Mouse (Mus musculus): ENCODE measurements at regions not wholly inside any gene's neighbourhood (a gene's known extent, or its start where the extent isn't known, plus 50 kb on each side); places are given as distances from the start of the nearest gene placed in this dataset.

DNA sequence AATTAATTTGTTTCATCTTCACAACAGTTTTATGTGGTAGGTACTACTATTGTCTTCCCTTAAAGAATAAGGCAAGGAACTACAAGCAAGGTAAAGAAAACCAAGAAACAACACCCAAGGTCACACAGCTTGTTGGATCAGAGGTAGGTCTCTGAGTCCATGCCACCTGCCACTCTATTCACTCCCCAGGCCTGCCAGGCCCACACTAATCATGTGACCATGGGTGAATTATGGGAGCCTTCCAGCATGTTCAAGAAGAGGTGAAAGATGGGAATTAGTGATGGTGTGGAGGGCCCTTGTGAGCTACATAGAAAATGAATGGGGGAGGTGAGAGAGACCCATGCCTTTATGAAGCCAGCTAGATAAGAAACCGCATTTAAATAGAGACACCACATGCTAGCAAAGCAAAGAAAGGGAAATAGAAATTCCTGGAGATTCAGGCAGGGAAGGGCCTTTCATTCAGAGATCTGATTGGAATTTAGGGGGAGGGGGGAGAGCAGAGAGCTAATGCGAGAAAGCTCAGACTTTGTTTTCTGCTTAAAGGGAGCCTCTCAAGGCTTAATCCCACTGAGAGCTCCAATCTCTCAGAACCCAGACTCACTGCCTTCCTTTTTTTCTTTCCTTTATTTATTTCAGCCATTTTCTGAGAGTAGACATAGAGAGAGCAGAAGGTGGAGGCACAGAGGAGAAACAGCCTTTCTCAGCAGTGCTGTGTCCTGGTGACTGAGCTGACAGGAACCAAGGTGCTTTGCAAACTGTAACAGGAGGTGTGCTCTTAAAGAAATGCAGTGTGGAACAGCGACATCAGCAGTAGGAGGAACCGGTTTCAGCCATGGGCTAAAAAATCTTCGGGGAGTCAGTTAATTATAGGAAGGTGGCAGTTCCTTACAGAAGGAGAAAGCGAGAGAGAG, 160.0 kb downstream of the Spata19 start:
- DNase-seq (ENCODE audit: extremely low read depth, insufficient read length, low spot score) = no peak

- DNase-seq (ENCODE audit: extremely low read depth, insufficient read length, low spot score) = no peak
Measured at GRCm38 (mm10) chr9:27557886-27558285, 161.3 kb downstream of the Spata19 start.

GRCm38 (mm10) chr9:27558286-27558685, 161.7 kb downstream of the Spata19 start:
- DNase-seq (ENCODE audit: extremely low read depth, insufficient read length, low spot score) = no peak

DNA sequence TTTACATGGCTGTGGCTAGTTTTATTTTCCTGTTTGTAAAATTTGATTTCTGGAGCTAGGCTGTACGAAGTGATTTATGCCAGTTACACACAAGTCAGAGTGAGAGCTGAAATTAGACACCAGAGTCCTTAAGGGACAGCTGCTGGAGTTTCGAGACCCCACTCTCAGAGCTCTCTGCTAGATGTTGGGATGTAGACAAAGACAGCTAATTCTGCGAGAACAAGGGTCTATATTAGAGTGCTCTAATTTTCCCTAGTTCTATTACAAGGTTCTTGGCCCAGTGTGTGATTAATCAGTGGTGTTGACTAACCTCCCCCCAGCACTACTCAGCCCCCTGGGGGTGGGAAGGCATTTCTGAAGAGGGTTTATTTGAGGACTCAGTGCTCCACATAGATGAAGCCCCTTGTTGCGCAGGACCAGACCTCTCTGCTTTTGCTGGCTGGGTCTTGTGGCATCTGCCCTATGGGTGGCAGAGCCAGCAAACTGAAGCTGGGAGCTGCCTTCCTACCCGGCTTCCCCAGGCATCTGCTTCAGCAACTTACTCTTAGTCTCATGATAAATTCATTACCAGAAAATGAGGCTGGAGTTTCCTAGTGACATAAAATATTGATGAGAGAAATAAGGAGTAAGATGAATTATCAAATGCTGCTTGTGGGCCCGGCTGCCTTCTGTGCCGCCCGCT, 171.9 kb downstream of the Spata19 start:
- no peak for DNase-seq (ENCODE audit: extremely low read depth, insufficient read length, low spot score)

DNA sequence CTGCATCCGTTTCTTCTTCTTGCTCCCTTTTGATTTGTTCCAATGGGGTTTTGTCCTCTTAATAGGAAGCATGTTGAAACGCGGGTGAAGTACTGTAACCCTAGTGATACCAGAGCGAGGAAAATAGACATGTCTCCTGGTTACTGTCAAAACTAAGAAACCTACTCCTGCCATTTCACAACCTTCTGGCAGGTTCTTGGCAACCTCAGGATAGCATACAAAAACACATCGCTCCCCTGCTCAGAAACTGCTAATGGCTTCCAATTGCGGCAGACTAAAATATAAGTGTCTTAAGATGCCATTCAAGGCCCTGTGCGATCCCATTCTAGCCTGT, 172.4 kb downstream of the Spata19 start:
- DNase-seq (ENCODE audit: extremely low read depth, insufficient read length, low spot score) = no peak

GRCm38 (mm10) chr9:27617096-27617839, 173.3 kb upstream of the Opcml start:
- DNase-seq (ENCODE audit: extremely low read depth, insufficient read length, low spot score) = no peak

- DNase-seq (ENCODE audit: extremely low read depth, insufficient read length, low spot score) = no peak
Measured at GRCm38 (mm10) chr9:27634901-27635300, 155.7 kb upstream of the Opcml start.

- no peak for DNase-seq (ENCODE audit: extremely low read depth, insufficient read length, low spot score)
Measured at GRCm38 (mm10) chr9:27640611-27641010, 150.0 kb upstream of the Opcml start.

DNA sequence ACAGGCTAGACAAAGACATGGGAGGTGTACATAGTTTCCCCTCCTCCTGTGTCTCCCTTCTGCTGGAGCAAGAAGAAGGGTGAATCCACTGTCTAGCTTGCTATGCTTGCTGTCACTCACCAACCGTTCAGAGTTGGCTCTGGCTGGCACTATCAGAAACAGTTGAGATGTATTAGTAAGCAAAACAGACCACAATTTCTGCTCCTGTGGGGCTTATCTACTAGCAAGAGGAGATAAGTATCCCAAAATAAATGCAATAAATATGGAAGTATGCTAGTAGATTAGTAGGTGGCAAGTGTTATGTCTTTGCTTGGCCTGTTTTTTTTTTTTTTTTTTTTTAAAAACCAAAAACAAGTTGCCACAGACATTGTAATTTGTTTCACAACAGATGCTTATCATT, 147.3 kb upstream of the Opcml start:
- DNase-seq (ENCODE audit: extremely low read depth, insufficient read length, low spot score) = no peak

- DNase-seq (ENCODE audit: extremely low read depth, insufficient read length, low spot score) = no peak
Measured at GRCm38 (mm10) chr9:27643916-27644315, 146.7 kb upstream of the Opcml start.

GRCm38 (mm10) chr9:27645435-27645834, 145.1 kb upstream of the Opcml start:
- no peak for DNase-seq (ENCODE audit: extremely low read depth, insufficient read length, low spot score)

DNA sequence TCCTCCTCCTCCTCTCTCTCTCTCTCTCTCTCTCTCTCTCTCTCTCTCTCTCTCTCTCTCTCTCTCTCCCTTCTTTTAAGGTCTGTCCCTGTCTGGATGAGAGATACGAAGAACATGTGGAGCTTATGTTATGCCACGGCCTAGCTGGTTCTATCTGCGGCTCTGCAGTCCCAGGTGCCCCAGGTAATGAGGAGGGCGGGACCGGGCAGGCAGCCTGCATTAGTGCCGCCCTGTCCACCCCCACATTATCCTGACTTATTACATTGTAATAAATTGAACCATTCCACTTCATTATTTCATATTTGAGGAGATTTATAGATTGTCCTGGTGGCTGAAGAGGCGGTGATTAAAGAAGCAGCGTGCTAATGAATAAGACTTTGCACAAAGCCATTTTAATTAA, 144.5 kb upstream of the Opcml start:
- DNase-seq (ENCODE audit: extremely low read depth, insufficient read length, low spot score) = no peak

DNA sequence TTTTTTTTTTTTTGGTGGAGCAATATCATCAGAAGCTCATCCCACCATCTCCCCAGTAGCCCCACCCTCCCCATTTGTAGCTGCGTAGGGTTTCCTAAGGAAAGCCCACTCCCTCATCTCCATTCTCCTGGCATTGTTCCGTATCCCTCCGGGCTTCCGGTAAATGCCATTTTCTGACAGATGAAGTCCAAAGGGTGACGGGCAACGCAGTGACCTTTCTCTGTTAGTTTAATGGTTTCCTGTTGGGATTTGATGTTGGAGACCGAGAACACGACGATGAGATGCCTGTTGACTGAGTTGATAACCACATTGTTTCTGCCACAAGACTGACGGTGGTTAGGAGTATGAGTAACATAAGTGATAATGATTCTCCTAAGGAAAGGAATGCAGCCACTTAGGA, 143.6 kb upstream of the Opcml start:
- DNase-seq (ENCODE audit: extremely low read depth, insufficient read length, low spot score) = no peak

DNA sequence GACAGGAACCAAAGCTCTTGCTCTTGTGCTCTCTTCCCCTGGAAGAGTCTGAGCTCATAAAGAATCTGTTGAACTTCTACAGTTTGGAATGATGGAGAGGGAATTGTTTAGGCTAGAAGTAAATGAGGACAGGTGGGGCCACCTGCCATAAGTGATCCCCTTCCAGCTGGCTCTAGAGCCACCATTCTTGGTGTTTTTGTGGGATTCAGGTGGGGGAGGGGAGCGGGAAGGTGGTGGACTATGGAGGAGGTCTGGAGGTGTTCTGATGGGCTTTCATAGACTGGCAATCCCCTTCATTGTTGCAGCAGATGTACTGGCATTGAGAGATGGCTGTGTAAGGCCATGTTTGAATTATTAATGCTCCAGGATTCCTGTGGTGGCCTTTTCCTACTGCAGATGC, 132.6 kb upstream of the Opcml start:
- no peak for DNase-seq (ENCODE audit: extremely low read depth, insufficient read length, low spot score)

GRCm38 (mm10) chr9:27661431-27662300, 128.9 kb upstream of the Opcml start:
- no peak for DNase-seq (ENCODE audit: extremely low read depth, insufficient read length, low spot score)

DNA sequence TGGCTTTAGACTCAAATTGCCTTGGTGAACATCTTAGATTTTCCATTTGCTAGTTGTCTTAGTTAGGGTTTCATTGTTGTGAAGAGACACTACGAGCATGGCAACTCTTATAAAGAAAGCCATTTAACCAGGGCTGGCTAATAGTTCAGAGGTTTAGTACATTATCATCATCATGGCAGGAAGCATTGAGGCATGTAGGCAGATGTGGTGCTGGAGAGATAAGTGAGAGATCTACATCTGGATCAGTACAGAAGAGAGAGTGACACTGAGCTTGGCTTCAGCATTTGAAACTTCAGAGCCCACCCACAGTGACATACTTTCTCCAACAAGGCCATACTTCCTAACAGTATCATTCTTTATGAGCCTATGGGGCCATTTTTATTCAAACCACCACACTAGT, 127.3 kb upstream of the Opcml start:
- no peak for DNase-seq (ENCODE audit: extremely low read depth, insufficient read length, low spot score)

GRCm38 (mm10) chr9:27665659-27666058, 124.9 kb upstream of the Opcml start:
- DNase-seq (ENCODE audit: extremely low read depth, insufficient read length, low spot score) = peak; percentile 5

- DNase-seq (ENCODE audit: extremely low read depth, insufficient read length, low spot score) = no peak
Measured at GRCm38 (mm10) chr9:27670032-27670740, 120.4 kb upstream of the Opcml start.

GRCm38 (mm10) chr9:27685325-27685724, 105.2 kb upstream of the Opcml start:
- DNase-seq (ENCODE audit: extremely low read depth, insufficient read length, low spot score) = no peak

DNA sequence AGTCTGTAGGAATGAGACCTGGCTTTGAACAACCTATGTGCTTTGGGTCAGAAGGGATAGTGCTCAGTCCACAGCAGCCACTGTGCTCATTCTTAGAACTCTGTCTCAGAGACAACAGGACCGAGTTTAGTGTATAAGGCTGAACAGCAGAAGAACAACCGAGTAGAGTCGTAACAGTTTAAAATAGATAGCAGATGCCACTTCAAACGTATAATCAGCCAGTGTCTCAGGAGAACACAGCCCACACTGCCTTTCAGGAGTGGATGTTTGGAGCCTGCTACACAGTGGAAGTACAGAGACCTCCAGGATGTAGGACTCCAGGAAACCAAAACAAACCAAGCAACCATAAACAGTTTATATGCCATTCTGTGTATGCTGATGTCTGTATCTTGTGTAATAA, 99.0 kb upstream of the Opcml start:
- no peak for DNase-seq (ENCODE audit: extremely low read depth, insufficient read length, low spot score)
